Mouse (Mus musculus): ENCODE results near the gene Gm266. TPM values are rescaled to one million over a fixed set of nuclear protein-coding genes. Genes with fewer than 3 reads are reported as not detected.

Gene Gm266
- polyA plus RNA-seq (2015; fragmentation: Illumina TruSeq; extraction: RNeasy Lipid Tissue Mini Kit (QIAGEN cat#74804); ENCODE audit: low read depth, low replicate concordance): 6.2 TPM

GRCm38 (mm10) chr12:111485652-111486306, at the start of gene Gm266:
TSS of gene Gm266 (minus strand) at chr12:111485823.

GRCm38 (mm10) chr12:111442309-111443010, 43.2 kb downstream of the Gm266 start, which contains the start of gene Tnfaip2:
TSS of gene Tnfaip2 (plus strand) at chr12:111442469.

Other genes starting within 250 kb of the Gm266 start
- gene Amn, start 214.7 kb downstream of the Gm266 start, polyA plus RNA-seq (2015; fragmentation: Illumina TruSeq; extraction: RNeasy Lipid Tissue Mini Kit (QIAGEN cat#74804); ENCODE audit: low read depth, low replicate concordance): 8.6 TPM
- gene Cdc42bpb, start 108.1 kb downstream of the Gm266 start, polyA plus RNA-seq (2015; fragmentation: Illumina TruSeq; extraction: RNeasy Lipid Tissue Mini Kit (QIAGEN cat#74804); ENCODE audit: low read depth, low replicate concordance): 78.4 TPM
- gene Lbhd2, start 79.0 kb downstream of the Gm266 start, polyA plus RNA-seq (2015; fragmentation: Illumina TruSeq; extraction: RNeasy Lipid Tissue Mini Kit (QIAGEN cat#74804); ENCODE audit: low read depth, low replicate concordance): 5.5 TPM
- 2.3 TPM for gene Exoc3l4, start 68.8 kb downstream of the Gm266 start, polyA plus RNA-seq (2015; fragmentation: Illumina TruSeq; extraction: RNeasy Lipid Tissue Mini Kit (QIAGEN cat#74804); ENCODE audit: low read depth, low replicate concordance)
- gene Tnfaip2, start 43.4 kb downstream of the Gm266 start, polyA plus RNA-seq (2015; fragmentation: Illumina TruSeq; extraction: RNeasy Lipid Tissue Mini Kit (QIAGEN cat#74804); ENCODE audit: low read depth, low replicate concordance): 1.3 TPM
- gene Eif5, start 52.2 kb upstream of the Gm266 start, polyA plus RNA-seq (2015; fragmentation: Illumina TruSeq; extraction: RNeasy Lipid Tissue Mini Kit (QIAGEN cat#74804); ENCODE audit: low read depth, low replicate concordance): 212 TPM
- 65.3 TPM for gene Mark3, start 88.7 kb upstream of the Gm266 start, polyA plus RNA-seq (2015; fragmentation: Illumina TruSeq; extraction: RNeasy Lipid Tissue Mini Kit (QIAGEN cat#74804); ENCODE audit: low read depth, low replicate concordance)
- gene Ckb, start 186.5 kb upstream of the Gm266 start, polyA plus RNA-seq (2015; fragmentation: Illumina TruSeq; extraction: RNeasy Lipid Tissue Mini Kit (QIAGEN cat#74804); ENCODE audit: low read depth, low replicate concordance): 2,227 TPM
- 17.8 TPM for gene Trmt61a, start 192.3 kb upstream of the Gm266 start, polyA plus RNA-seq (2015; fragmentation: Illumina TruSeq; extraction: RNeasy Lipid Tissue Mini Kit (QIAGEN cat#74804); ENCODE audit: low read depth, low replicate concordance)
- gene Bag5, start 227.4 kb upstream of the Gm266 start, polyA plus RNA-seq (2015; fragmentation: Illumina TruSeq; extraction: RNeasy Lipid Tissue Mini Kit (QIAGEN cat#74804); ENCODE audit: low read depth, low replicate concordance): 53.5 TPM
- 63.7 TPM for gene Apopt1, start 227.4 kb upstream of the Gm266 start, polyA plus RNA-seq (2015; fragmentation: Illumina TruSeq; extraction: RNeasy Lipid Tissue Mini Kit (QIAGEN cat#74804); ENCODE audit: low read depth, low replicate concordance)